Mouse (Mus musculus): ENCODE measurements around the gene Chd4.

GRCm38 (mm10) chr6:125137002-125137671, 41.4 kb downstream of the Chd4 start:
- peak; percentile 66 for TF ChIP-seq CTCF (IDR thresholded peaks at IDR 0.05)
- TF ChIP-seq EP300 (IDR thresholded peaks at IDR 0.05): no peak

All from lung, postnatal 0 days (tissue).